Mouse (Mus musculus): ENCODE measurements around the gene Gas2l1. TPM values are rescaled to one million over a fixed set of nuclear protein-coding genes. Genes with fewer than 3 reads are reported as not detected.

Gene Gas2l1
- polyA plus RNA-seq, 1 experiment, result 99.7 TPM

DNA sequence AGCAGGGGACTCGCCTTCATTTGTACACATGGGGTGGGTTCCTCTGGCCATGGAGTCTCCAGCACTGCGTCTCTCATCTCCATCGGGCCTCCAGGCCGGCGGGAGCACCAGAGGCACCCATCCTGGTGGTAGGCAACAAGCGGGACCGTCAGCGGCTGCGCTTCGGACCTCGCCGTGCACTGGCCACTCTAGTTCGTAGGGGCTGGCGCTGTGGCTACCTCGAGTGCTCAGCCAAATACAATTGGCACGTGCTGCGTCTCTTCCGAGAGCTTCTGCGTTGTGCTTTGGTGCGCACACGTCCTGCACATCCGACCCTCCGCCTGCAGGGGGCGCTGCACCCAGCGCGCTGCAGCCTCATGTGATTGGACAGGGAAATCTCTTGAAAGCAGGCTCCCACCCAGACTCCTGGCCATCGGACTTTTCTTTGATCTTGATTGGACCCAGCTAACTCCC lies 5.4 kb downstream of the Gas2l1 start:
- H3K4me3 ChIP-seq (replicated peaks; ENCODE audit: extremely low read depth, low read depth, low read length), result no peak overlapping the region
- 16% methylated on average over 27 of the region's 27 CpGs for WGBS
- peak; percentile 49 for DNase-seq
- H3K4me1 ChIP-seq (ENCODE audit: control insufficient read depth, insufficient read depth, low read length), result peaks cover 31% of the 10 kb centered on the region
- TF ChIP-seq CTCF (IDR thresholded peaks at IDR 0.05; ENCODE audit: insufficient read depth, low read length) (peak; percentile 73), POLR2A (IDR thresholded peaks at IDR 0.05; ENCODE audit: borderline replicate concordance, extremely low read depth, low read depth, low read length) (no peak)

DNA sequence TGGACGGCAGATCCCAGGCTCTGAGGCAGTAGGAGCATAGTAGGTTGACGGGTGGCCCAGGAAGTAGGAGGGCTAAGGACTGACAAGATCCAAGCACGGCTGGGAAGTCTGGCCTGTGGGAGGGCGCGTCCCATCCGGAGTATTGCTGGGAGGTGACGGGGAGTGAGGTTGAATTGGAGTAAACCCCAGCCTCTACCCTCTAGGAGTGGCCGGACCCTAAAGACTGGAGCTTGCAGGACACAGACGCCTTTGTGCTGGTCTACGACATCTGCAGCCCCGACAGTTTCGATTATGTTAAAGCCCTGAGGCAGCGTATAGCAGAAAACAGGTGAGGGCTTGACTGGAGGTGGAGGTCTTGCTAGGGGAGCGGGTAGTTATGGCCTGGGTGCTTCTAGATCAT lies 5.9 kb downstream of the Gas2l1 start:
- no peak for TF ChIP-seq CTCF (IDR thresholded peaks at IDR 0.05; ENCODE audit: insufficient read depth, low read length)
- no peak for TF ChIP-seq POLR2A (IDR thresholded peaks at IDR 0.05; ENCODE audit: borderline replicate concordance, extremely low read depth, low read depth, low read length)
- H3K4me3 ChIP-seq (replicated peaks; ENCODE audit: extremely low read depth, low read depth, low read length), result no peak overlapping the region
- H3K4me1 ChIP-seq (ENCODE audit: control insufficient read depth, insufficient read depth, low read length), result peaks cover 28% of the 10 kb centered on the region
- 30% methylated on average over 14 of the region's 14 CpGs for WGBS
- no peak for DNase-seq

DNA sequence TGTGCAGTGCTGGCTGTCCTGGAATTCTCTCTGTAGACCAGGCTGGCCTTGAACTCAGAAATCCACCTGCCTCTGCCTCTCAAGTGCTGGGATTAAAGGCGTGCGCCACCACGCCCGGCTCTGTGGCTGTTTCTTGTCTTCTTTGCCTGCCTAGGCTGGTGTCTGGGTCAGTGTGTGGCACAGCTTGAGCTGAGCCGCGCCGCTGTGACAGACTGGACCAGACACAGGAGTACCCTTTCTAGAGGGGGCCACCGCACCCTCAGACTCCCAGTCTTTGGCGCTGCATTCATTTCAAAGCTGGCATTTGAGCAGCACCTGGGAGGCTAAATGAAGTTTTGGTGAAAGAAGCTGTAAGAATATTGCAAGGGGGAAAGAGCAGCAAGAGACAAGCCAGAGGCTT lies 6.3 kb downstream of the Gas2l1 start:
- H3K4me3 ChIP-seq (replicated peaks; ENCODE audit: extremely low read depth, low read depth, low read length), result no peak overlapping the region
- WGBS, result 28% methylated on average over 9 of the region's 9 CpGs
- no peak for TF ChIP-seq POLR2A (IDR thresholded peaks at IDR 0.05; ENCODE audit: borderline replicate concordance, extremely low read depth, low read depth, low read length)
- no peak for TF ChIP-seq CTCF (IDR thresholded peaks at IDR 0.05; ENCODE audit: insufficient read depth, low read length)
- DNase-seq, result no peak
- H3K4me1 ChIP-seq (ENCODE audit: control insufficient read depth, insufficient read depth, low read length), result peaks cover 24% of the 10 kb centered on the region

DNA sequence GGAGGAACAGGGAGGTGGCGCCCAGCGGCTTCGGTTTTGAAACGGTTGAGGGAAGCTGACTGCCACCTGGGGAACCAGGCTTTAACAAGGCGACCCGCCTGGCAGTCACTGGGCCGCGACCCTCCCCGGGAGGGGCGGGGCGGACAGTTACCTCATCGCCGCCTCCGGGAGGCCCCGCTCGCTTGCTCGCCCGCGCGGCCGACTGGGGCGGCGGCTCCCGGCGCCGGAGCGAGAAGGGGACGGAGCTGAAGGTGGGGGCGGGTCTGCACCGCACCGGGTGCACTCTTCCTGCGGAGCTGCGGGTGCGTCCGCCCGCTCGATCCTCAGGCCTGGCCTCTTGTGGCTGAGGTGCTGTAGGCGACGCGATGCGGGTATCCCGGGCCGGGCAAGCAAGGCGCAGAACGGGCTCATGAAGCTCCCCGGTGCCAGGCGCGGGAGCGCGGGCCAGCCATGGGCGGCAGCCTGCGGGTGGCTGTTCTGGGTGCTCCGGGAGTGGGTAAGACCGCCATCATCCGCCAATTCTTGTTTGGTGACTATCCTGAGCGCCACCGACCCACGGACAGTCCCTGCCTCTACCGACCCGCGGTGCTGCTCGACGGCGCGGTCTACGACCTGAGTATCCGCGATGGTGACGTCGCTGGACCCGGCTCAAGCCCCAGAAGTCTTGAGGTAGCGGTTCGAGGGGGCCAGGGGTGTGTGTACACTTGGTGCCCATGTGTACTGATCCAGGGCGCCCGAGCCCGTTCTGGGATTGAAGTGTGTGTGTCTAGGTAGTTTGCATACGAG lies 7.1 kb downstream of the Gas2l1 start, which contains the start of gene Rasl10a:
Rasl10a (plus strand) TSS at position 273 of the 786 bp plus-strand sequence.
- peak; percentile 62 for DNase-seq
- TF ChIP-seq CTCF (IDR thresholded peaks at IDR 0.05; ENCODE audit: insufficient read depth, low read length) (no peak), POLR2A (IDR thresholded peaks at IDR 0.05; ENCODE audit: borderline replicate concordance, extremely low read depth, low read depth, low read length) (no peak)
- WGBS, result 2% methylated on average over 73 of the region's 77 CpGs
- H3K4me3 ChIP-seq (replicated peaks; ENCODE audit: extremely low read depth, low read depth, low read length), result peak within 1 kb of the TSS; percentile 37
- peaks cover 18% of the 10 kb centered on the region for H3K4me1 ChIP-seq (ENCODE audit: control insufficient read depth, insufficient read depth, low read length)

DNA sequence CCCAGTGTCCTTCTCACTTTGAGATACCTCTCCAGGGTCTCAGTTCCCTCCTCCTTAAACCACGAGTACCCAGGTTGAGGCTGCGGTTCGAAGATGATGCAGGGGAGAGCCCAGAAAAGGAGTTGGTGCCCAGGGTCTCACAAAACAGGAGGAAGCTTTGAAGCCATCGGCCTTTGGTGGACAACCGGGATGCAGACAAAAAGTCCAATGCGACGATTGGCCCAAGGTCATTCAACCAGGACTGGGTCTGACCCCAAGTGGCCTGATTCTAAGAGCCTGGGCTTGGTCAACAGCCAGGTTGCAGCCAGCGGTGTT lies 7.6 kb downstream of the Gas2l1 start:
- WGBS, result 38% methylated on average over 8 of the region's 8 CpGs

DNA sequence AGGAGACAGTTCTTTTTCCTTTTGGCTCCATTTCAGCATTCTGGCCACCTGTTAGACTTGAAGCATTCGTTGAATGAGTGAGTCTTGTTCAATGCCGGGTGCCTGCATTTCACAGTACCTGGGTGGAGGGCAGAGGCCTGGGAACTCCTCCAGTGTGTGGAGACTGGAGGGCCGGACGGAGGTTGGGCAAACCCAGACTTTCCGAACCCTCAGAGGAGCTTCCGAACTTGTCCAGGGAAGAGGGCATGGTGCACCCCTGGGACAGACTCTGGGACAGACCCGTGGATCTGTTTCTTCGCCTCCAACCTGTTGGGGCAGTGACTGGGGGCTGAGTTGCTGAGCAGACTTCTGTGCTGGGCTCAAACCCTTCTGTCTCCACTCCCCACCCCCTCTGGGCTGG lies 8.1 kb downstream of the Gas2l1 start:
- TF ChIP-seq CTCF (IDR thresholded peaks at IDR 0.05; ENCODE audit: insufficient read depth, low read length) (no peak), POLR2A (IDR thresholded peaks at IDR 0.05; ENCODE audit: borderline replicate concordance, extremely low read depth, low read depth, low read length) (no peak)
- Histone ChIP-seq H3K4me3 (replicated peaks; ENCODE audit: extremely low read depth, low read depth, low read length) (no peak overlapping the region), H3K4me1 (ENCODE audit: control insufficient read depth, insufficient read depth, low read length) (peaks cover 10% of the 10 kb centered on the region)
- WGBS, result 71% methylated on average over 8 of the region's 8 CpGs
- DNase-seq, result no peak

More for the DNA sequence above, 7.6 kb downstream of the Gas2l1 start:
- DNase-seq, result no peak
- Histone ChIP-seq H3K4me3 (replicated peaks; ENCODE audit: extremely low read depth, low read depth, low read length) (no peak overlapping the region), H3K4me1 (ENCODE audit: control insufficient read depth, insufficient read depth, low read length) (peaks cover 14% of the 10 kb centered on the region)
- TF ChIP-seq CTCF (IDR thresholded peaks at IDR 0.05; ENCODE audit: insufficient read depth, low read length), result no peak
- no peak for TF ChIP-seq POLR2A (IDR thresholded peaks at IDR 0.05; ENCODE audit: borderline replicate concordance, extremely low read depth, low read depth, low read length)

DNA sequence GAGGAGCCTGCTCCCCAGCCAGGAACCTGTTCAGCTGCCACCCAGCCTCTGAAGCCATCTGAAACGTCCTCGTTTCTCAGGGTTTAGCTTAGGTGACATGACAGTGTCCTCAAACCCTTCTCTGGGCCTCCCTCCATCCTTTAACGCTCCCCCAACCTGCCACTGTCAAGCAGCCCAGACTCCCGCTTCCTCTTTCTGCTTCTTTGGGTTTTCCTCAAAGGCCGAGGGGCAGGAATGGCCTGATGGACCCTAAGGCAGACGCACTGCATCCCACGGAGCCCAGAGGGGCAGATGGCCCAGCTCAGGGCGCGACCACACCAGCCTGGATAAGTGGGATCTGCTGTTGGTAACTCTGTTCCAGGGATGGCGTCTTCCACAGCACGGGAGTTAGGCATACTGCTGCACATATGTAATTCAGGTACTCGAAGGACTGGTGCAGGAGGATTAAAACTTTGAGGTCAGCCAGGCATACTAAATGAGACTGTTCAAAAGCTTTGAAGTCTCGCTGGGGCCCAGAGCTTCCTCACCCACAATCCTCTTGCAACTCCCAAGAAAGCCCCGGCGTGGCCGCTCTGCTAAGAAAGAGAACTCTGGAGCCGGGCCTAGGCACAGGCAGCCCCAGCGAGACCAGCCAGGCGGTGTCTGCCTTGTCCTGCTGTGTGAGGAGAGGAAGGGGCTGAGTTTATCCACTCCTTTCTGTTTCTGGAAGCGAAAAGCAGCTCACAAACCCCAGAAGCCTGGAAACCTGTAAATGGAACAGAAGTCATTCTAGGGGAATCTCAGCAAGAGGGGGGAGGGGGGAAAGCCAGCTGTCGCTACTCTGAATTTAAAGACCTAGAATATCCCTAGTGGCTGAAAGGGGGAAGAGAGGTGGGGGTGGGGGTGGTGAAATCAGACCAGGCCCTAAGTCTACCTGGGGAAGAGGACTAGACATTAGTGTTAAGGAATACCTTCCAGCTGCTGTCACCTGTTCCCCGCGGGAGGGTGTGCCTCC lies 8.9 kb downstream of the Gas2l1 start:
- TF ChIP-seq CTCF (IDR thresholded peaks at IDR 0.05; ENCODE audit: insufficient read depth, low read length), result no peak
- Histone ChIP-seq H3K4me1 (ENCODE audit: control insufficient read depth, insufficient read depth, low read length) (peaks cover 10% of the 10 kb centered on the region), H3K4me3 (replicated peaks; ENCODE audit: extremely low read depth, low read depth, low read length) (no peak overlapping the region)
- WGBS, result 79% methylated on average over 23 of the region's 23 CpGs
- DNase-seq, result no peak

DNA sequence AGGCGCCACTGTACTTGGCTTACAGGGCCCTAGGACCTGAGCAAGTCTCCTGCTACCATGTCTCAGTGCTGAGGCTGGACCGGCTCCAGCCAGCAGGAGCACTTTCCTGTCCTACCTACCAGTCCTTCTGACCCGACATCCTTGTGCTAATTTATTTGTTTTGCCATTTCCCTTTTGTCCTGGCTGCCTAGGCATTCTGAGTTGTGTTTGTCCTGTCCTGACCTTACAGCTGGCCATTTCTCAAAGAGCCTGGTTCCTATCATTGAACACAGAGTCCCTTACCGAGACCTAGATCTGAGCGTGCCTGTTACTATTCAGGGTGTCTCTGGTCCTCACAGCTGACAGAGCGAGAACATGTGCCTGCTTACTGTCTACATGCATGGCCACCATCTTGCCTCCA lies 10.3 kb downstream of the Gas2l1 start:
- Histone ChIP-seq H3K4me3 (replicated peaks; ENCODE audit: extremely low read depth, low read depth, low read length) (no peak overlapping the region), H3K4me1 (ENCODE audit: control insufficient read depth, insufficient read depth, low read length) (peaks cover 10% of the 10 kb centered on the region)
- no peak for DNase-seq
- 51% methylated on average over 6 of the region's 6 CpGs for WGBS
- no peak for TF ChIP-seq CTCF (IDR thresholded peaks at IDR 0.05; ENCODE audit: insufficient read depth, low read length)

DNA sequence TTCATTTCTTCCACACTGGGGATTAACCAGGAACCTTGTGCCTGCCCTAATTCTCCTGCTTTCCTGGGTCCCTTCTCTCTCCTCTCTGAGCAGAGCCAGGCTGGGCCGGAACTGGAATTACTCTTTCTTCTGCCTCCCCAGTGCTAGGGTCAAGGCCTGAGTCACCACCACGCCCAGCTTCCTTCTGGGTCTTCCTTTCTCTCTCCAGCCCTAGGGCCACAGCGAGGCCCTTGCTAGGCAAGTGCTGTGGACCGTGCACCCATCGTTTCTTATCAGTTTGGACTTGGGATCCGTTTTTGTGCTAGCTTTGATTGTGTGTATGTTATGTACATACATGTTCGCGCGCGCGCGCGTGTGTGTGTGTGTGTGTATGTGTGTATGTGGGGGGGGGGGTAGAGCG lies 11.0 kb downstream of the Gas2l1 start:
- peaks cover 4% of the 10 kb centered on the region; the same call in 1 of the 2 replicates for H3K4me1 ChIP-seq (ENCODE audit: control insufficient read depth, insufficient read depth, low read length)
- 87% methylated on average over 14 of the region's 14 CpGs for WGBS
- H3K4me3 ChIP-seq (replicated peaks; ENCODE audit: extremely low read depth, low read depth, low read length), result no peak overlapping the region
- TF ChIP-seq CTCF (IDR thresholded peaks at IDR 0.05; ENCODE audit: insufficient read depth, low read length) (no peak), POLR2A (IDR thresholded peaks at IDR 0.05; ENCODE audit: borderline replicate concordance, extremely low read depth, low read depth, low read length) (no peak)
- DNase-seq, result no peak
